Mouse (Mus musculus) hindbrain, postnatal 0 days (tissue): ENCODE measurements around the gene Gse1. TPM values are rescaled to one million over a fixed set of nuclear protein-coding genes. Genes with fewer than 3 reads are reported as not detected.

ENCODE experiments used
- ATAC-seq: fragments of 200-750 bp; cut with Nextera tagmentation; 2 replicates; pipeline ENCODE4 v1.8.0; 2017; ENCODE audit warnings: mild to moderate bottlenecking, moderate TSS enrichment, moderate library complexity
- DNase-seq: peaks from one replicate; pipeline ENCODE4 v3.0.0-alpha.2; 2015; ENCODE audit warnings: low spot score
- H3K27ac ChIP-seq: fragments of 300-500 bp; sonication (generic); 2 replicates; pipeline ENCODE4 v1.5.1; 2014; ENCODE audit warnings: mild to moderate bottlenecking
- H3K27me3 ChIP-seq: fragments of 300-500 bp; sonication (generic); 2 replicates; pipeline ENCODE4 v1.6.1; 2014; ENCODE audit warnings: low read length, mixed read lengths; ENCODE audit not compliant: insufficient read depth
- H3K36me3 ChIP-seq: fragments of 300-500 bp; sonication (generic); 2 replicates; pipeline ENCODE4 v1.6.1; 2014; ENCODE audit warnings: low read length, mixed read lengths; ENCODE audit not compliant: insufficient read depth
- H3K4me1 ChIP-seq: fragments of 300-500 bp; sonication (generic); 2 replicates; pipeline ENCODE4 v1.6.1; 2014; ENCODE audit warnings: antibody characterized with exemption, low read length, mixed read lengths; ENCODE audit not compliant: insufficient read depth
- H3K4me2 ChIP-seq: fragments of 300-500 bp; sonication (generic); 2 replicates; pipeline ENCODE4 v1.6.1; 2014; ENCODE audit warnings: low read depth, mild to moderate bottlenecking, low read length, moderate library complexity, mixed read lengths
- H3K4me3 ChIP-seq: fragments of 300-500 bp; sonication (generic); 2 replicates; pipeline ENCODE4 v1.5.1; 2014; ENCODE audit warnings: low read length
- H3K9ac ChIP-seq: fragments of 300-500 bp; sonication (generic); replicated peaks from 2 replicates; pipeline ENCODE4 v1.6.1; 2014; ENCODE audit warnings: mild to moderate bottlenecking, low read length, moderate library complexity, mixed read lengths
- H3K9me3 ChIP-seq: fragments of 300-500 bp; sonication (generic); 2 replicates; pipeline ENCODE4 v1.6.1; 2016; ENCODE audit warnings: low read length, mixed read lengths
- CTCF ChIP-seq: IDR thresholded peaks from 2 replicates; pipeline ENCODE4 v1.5.1; 2016; ENCODE audit warnings: antibody characterized with exemption, control low read depth, low read depth
- WGBS: fragments of 180-500 bp; shearing (Covaris S2); extraction: QIAGEN DNeasy Blood & Tissue Kit; methylation state at CpG from one replicate; pipeline ENCODE4 v1.1.7; 2014; 5-methylcytosine and 5-hydroxymethylcytosine counted together
- polyA plus RNA-seq: library from polyadenylated mRNA; unstranded; fragments of >200 nt; fragmentation: Nextera tagmentation; extraction: Ambion mirVana; gene quantifications from 2 replicates; pipeline ENCODE4 v1.2.1, GENCODE M21; 2015
- total RNA-seq: library from RNA; depleted of rRNA; stranded (reverse); fragments of >200 nt; gene quantifications from 2 replicates; pipeline ENCODE4 v1.2.3, GENCODE M21; 2014

Gse1 gene
- total and polyA plus RNA-seq, 2 experiments from 2014 or later: 13.4 to 48.3 TPM

- no peaks in the 10 kb centered on the region for H3K36me3 ChIP-seq
- H3K27me3 ChIP-seq: no peaks in the 10 kb centered on the region
- ATAC-seq: no peak
- 78% methylated on average over 5 of the region's 5 CpGs for WGBS
- TF ChIP-seq CTCF: no peak
- no peaks in the 10 kb centered on the region for H3K9me3 ChIP-seq
- no peak overlapping the region for H3K4me2 ChIP-seq
- H3K27ac ChIP-seq: no peak overlapping the region
- DNase-seq: no peak
- no peak overlapping the region for H3K9ac ChIP-seq
- no peak overlapping the region for H3K4me3 ChIP-seq
- peaks cover 74% of the 10 kb centered on the region for H3K4me1 ChIP-seq
These were observed 332.3 kb downstream of the Gse1 start for GRCm38 (mm10) chr8:120560535-120560934.

GRCm38 (mm10) chr8:120561539-120562435 lies 333.5 kb downstream of the Gse1 start:
- H3K36me3 ChIP-seq: peaks cover 4% of the 10 kb centered on the region; the same call in 1 of the 2 replicates
- no peak for ATAC-seq
- WGBS: 75% methylated on average over 22 of the region's 22 CpGs
- TF ChIP-seq CTCF: peak; percentile 71
- peak; percentile 50 for DNase-seq
- H3K9ac ChIP-seq: no peak overlapping the region
- no peak overlapping the region for H3K4me3 ChIP-seq
- H3K4me1 ChIP-seq: peaks cover 64% of the 10 kb centered on the region
- no peak overlapping the region for H3K4me2 ChIP-seq
- H3K27ac ChIP-seq: no peak overlapping the region
- H3K9me3 ChIP-seq: no peaks in the 10 kb centered on the region
- no peaks in the 10 kb centered on the region for H3K27me3 ChIP-seq

GRCm38 (mm10) chr8:120562680-120563347 lies 334.6 kb downstream of the Gse1 start:
- Histone ChIP-seq H3K36me3 (peaks cover 12% of the 10 kb centered on the region; the same call in 1 of the 2 replicates), H3K27ac (peak overlapping the region; percentile 64), H3K27me3 (no peaks in the 10 kb centered on the region), H3K4me3 (no peak overlapping the region), H3K9ac (no peak overlapping the region), H3K4me1 (peaks cover 54% of the 10 kb centered on the region), H3K4me2 (no peak overlapping the region), H3K9me3 (no peaks in the 10 kb centered on the region)
- WGBS: 81% methylated on average over 18 of the region's 18 CpGs
- TF ChIP-seq CTCF: no peak
- ATAC-seq (no peak), DNase-seq (no peak)

GRCm38 (mm10) chr8:120563348-120563724 lies 335.1 kb downstream of the Gse1 start:
- Histone ChIP-seq H3K27me3 (no peaks in the 10 kb centered on the region), H3K4me1 (peaks cover 52% of the 10 kb centered on the region), H3K4me3 (no peak overlapping the region), H3K36me3 (peaks cover 17% of the 10 kb centered on the region; the same call in 1 of the 2 replicates), H3K4me2 (0 out of 2 replicates have a peak overlapping the region, but pooled peaks have one; percentile 17), H3K9ac (peak overlapping the region; percentile 13; the same call in 1 of the 2 replicates), H3K27ac (peak overlapping the region; percentile 64), H3K9me3 (no peaks in the 10 kb centered on the region)
- 9% methylated on average over 8 of the region's 8 CpGs for WGBS
- TF ChIP-seq CTCF: no peak
- ATAC-seq (no peak), DNase-seq (peak; percentile 65)

- H3K36me3 ChIP-seq: peaks cover 22% of the 10 kb centered on the region; the same call in 1 of the 2 replicates
- H3K27ac ChIP-seq: peak overlapping the region; percentile 64
- 8% methylated on average over 20 of the region's 20 CpGs for WGBS
- ATAC-seq: peak; percentile 82
- 0 out of 2 replicates have a peak overlapping the region, but pooled peaks have one; percentile 17 for H3K4me2 ChIP-seq
- H3K9me3 ChIP-seq: no peaks in the 10 kb centered on the region
- H3K4me3 ChIP-seq: no peak overlapping the region
- TF ChIP-seq CTCF: peak; percentile 47
- DNase-seq: peak; percentile 89
- H3K4me1 ChIP-seq: peaks cover 50% of the 10 kb centered on the region
- no peaks in the 10 kb centered on the region for H3K27me3 ChIP-seq
- peak overlapping the region; percentile 13; the same call in 1 of the 2 replicates for H3K9ac ChIP-seq
These were observed 335.9 kb downstream of the Gse1 start for GRCm38 (mm10) chr8:120563851-120564837.
